Mouse (Mus musculus): ENCODE measurements around the gene Dlg4.

DNA sequence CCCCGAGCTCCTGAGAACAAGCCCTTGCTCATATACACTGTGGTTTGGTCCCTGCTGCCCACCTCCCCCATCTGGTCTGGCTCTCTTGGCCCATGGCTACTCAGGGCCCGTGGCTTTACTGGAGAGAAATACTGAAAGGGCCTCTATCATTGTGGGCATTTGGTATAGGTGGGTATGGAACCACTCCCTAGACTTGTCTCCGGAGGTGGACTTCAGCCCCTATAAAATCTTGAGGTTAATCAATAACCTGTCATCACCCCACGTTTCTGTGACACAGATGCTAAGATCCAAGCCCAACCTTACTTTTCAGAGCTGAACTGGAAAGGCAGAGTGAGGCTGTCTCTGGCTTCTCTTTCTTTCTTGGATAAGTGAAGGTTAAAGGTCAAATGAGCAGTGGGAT, 47.9 kb upstream of the Dlg4 start:
- no peak for TF ChIP-seq POLR2A (IDR thresholded peaks at IDR 0.05; ENCODE audit: borderline replicate concordance, control insufficient read depth, low read depth, low read length)
- no peak for TF ChIP-seq CTCF (IDR thresholded peaks at IDR 0.05; ENCODE audit: control insufficient read depth, insufficient read depth, low read length)
